Mouse (Mus musculus): ENCODE measurements around the gene Arid1b.

Gene Arid1b

GRCm38 (mm10) chr17:5021303-5022003 lies 27.3 kb downstream of the Arid1b start:
- DNase-seq (ENCODE audit: low spot score), result no peak

DNA sequence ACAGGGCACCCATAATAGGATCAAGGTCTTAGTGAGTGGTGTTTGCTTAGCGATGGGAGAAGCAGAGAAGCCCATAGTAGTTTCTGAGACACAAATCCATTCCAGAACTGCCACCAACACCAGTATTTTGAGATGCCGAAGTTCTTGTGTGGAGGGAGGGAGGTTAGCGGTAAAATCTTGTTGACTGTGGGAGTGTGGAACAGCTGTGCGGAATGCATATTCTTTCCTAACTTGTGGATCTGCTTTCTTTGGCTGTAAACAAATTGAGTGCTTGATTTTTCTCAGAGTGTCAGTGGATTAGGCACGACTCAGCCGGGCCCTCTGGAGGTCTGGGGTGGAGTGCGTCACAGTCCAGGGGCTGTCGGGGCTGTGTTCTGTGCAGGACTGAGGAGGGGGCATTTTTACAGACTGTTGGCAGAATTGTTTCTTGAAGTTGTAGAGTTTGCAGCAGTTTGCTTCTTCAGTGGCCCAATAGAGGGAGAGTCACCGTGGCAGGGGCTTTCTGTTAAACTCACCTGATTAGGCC lies 27.9 kb downstream of the Arid1b start:
- no peak for DNase-seq (ENCODE audit: low spot score)

DNA sequence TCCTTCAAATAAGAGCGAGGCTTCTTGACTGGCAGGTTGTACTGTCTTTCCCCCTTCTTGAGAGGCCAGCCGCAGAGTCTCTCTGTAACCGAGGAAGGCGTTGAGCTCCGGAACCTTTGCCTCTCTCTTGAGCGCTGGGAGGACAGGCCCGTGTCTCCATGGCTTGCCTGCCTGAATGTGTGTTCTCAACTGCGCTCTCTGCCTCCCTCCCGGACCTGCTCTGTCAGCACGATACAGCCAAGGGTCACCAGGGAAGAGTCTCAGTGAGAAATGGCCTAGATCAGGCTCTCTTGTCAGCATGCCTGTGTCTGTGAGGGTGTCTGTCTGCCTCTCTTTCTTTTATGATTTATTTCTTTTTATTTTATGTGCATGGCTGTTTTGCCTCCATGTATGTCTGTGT lies 29.6 kb downstream of the Arid1b start:
- no peak for DNase-seq (ENCODE audit: low spot score)

GRCm38 (mm10) chr17:5025400-5025799 lies 31.3 kb downstream of the Arid1b start:
- DNase-seq (ENCODE audit: low spot score), result no peak

DNA sequence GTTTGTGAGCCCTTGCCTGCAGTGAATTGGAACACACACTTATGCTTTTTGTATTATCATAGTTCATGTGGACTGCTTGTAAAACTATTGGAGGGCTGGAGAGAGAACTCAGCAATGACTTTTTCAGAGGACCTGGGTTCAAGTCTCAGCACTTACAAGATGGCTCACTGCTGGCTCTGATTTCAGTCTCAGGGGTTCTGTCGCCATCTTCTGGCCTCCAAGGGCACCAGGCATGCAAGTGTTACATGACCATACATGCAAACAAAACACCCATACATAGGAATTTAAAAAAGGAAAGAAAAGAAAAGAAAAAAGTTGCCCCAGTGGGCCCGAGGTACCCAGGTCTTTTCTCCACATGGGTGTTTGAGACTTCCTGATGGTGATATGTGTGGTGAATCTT lies 32.4 kb downstream of the Arid1b start:
- DNase-seq (ENCODE audit: low spot score), result no peak

- no peak for DNase-seq (ENCODE audit: low spot score)
These were observed 35.0 kb downstream of the Arid1b start for GRCm38 (mm10) chr17:5029148-5029547.

DNA sequence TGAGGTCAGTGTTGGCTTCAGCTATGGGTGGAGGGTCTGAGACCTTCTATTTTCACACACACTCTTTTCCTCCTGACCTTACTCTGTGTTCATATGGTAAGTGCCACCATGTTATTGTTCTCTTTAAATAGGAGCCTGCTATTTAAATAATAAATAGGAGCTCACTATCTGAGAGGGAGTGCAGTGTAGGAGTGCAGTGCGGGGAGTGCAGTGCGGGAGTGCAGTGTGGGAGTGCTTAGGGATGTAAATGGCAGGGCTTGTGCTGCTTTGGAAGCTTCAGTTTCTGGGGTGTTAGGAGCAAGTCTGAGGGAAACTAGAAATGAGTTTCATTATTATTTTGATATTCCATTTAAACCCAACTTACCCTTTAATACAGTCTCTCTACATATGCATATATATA lies 36.2 kb downstream of the Arid1b start:
- DNase-seq (ENCODE audit: low spot score), result no peak

DNA sequence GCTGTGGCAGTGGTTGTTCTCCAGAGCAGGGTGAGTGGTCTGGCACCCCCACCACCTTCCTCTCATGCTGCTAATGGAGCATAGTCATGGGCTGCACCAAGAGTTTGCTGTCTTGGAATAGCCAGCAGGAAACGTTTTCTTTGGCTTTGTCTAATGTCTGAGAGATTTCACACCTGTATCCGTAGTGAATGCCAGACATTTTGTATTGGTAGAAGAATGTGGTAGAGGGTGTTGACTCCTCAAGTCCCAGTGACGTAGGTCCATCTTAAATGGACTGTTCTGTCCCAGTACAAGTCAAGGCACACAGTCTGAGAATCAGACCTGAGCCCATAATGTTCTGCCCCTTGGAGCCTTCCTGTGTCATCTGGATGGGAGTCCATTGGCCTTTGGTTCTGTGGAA lies 39.2 kb downstream of the Arid1b start:
- no peak for DNase-seq (ENCODE audit: low spot score)

DNA sequence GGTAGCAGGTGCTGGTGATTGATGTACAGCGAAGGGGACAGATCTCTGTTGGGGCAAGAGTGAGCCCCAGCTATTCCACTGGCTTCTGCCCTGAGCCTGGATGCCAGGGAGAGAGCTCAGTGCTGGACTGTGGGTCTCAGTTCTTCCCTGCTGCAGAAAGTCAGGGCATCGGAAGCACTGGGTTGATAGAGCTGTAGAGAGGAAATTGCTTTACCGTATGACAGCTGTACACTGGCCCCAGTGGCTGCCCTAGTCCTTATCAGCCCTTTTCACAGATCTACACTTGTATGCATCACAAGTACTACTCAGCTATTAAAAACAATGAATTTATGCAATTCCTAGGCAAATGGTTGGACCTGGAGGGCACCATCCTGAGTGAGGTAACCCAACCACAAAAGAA lies 40.1 kb downstream of the Arid1b start:
- DNase-seq (ENCODE audit: low spot score), result no peak

- DNase-seq (ENCODE audit: low spot score), result no peak
These were observed 42.2 kb downstream of the Arid1b start for GRCm38 (mm10) chr17:5036200-5036835.

GRCm38 (mm10) chr17:5037199-5037598 lies 43.1 kb downstream of the Arid1b start:
- no peak for DNase-seq (ENCODE audit: low spot score)

DNA sequence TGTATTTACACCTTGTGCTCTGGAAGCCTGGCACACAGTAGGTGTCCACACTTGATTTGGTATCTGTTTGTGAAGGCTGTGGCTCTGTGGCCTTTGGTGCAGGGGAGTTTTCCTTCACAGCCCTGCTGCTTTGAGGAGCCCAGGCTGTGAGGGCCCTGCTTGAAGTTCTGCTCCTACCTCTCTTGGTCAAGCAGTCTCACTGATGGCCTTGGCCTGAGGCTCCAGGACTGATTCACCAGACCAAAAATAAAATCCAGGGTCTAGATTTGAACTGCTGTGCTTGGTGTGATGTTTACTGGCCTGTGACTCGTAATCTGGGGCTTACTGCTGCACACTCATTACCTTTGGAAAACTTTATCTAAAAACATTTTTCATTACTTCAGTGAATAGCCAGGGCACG lies 45.7 kb downstream of the Arid1b start:
- no peak for DNase-seq (ENCODE audit: low spot score)

- DNase-seq (ENCODE audit: low spot score), result no peak
These were observed 49.7 kb downstream of the Arid1b start for GRCm38 (mm10) chr17:5043871-5044270.

DNA sequence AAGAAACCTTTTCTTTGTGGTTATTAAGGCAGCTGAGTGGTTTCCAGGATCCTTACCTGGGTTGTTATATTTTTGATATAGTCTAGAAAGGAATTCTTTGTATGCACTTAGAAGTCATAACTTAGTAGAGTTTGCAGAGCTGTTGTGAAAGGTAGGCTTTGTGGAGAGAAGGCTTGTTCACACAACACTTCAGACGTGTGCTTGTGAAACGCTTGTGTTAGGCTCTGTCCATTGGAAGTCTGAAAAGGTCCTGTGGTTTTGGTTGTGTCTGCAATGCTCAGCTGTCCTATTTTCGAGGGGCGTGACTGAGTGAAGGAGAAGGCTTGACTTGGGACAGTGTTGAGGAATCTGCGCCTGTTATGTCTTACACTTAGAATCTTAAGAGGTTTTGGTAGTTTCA lies 51.5 kb downstream of the Arid1b start:
- DNase-seq (ENCODE audit: low spot score), result no peak

DNA sequence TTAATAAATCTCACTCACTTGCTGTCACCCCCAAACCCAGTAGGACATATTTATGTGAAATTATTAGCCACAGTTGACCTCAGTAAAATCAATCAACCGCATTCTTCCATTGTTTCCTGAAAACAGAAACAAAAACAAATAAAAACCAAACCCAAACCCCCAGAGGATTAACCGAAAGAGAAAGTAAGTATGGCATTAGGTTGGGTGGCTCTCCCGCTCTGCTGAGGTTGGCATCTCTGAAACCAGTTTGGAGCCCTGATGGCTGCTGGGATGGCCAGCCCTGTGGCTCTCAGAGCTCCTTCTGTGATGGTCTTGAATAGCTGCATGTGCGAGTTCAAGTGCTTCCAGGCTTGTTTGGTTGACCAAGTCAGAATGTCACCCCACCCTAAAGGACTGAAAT lies 53.2 kb downstream of the Arid1b start:
- no peak for DNase-seq (ENCODE audit: low spot score)

DNA sequence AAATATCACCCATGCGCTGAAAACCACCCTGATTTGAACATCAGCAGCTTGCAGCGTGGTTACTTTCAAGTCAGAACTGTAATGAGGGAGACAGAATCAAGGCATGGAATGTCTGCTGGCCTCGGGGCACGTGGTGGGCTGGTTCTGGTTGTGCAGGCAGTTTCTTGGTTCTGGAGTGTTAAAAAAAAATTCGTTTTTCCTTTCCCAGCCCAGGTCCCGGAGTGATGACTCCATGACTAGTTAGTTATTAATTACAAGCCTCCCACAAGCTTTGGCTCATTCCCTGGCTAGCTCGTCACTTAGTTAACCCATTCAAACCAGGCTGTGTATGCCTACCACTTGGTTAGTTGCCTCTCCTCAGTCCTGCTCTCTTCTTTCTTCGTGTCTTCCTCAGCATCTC lies 56.1 kb downstream of the Arid1b start:
- DNase-seq (ENCODE audit: low spot score), result no peak

DNA sequence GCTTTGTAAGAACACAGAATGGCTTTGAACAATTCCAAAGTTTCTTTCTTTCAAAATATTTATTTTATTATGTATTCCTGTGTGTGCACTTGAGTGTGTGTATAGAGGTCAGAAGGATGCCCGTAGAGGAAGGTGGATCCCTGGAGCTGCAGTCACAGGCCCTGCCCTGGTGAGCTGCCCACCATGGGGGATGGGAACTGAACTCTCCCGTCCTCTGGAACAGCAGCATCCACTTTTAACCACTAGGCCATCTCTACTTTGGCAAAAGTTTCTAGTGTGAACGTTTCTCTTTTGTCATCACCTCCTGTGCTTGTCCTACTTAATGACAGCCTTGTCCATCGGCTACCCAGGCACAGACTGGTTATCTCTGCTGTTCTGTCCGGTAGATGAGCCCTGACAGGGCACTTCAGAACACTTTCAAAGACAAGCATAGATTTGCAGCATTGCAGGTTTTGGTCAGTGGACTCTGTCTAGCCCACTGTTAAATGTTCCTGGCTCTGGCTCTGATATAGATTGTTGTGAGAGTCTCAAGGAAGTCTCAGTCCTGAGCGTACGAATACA lies 56.9 kb downstream of the Arid1b start:
- DNase-seq (ENCODE audit: low spot score), result no peak

- no peak for DNase-seq (ENCODE audit: low spot score)
These were observed 58.1 kb downstream of the Arid1b start for GRCm38 (mm10) chr17:5052091-5052799.

GRCm38 (mm10) chr17:5052800-5053179 lies 58.7 kb downstream of the Arid1b start:
- no peak for DNase-seq (ENCODE audit: low spot score)

GRCm38 (mm10) chr17:5053201-5053600 lies 59.1 kb downstream of the Arid1b start:
- no peak for DNase-seq (ENCODE audit: low spot score)

DNA sequence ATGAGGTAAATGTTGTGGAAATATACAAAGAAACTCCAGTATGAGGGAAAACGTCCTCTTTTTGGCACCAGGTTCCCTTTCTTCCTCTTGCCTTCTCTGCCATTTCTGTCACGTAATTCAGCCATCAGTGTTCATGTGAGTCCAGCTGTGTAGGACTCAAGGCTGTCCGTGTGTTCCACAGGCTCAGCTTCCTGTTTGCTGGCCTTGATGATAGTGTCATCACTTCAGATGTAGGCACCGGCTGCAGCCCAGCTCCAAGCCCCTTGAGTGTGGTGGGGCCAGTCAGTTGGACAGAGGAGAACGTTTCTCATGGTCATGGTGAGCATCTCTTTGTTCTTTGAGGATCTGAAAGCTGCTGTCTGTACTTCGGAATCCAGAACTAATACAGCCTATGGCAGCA lies 61.3 kb downstream of the Arid1b start:
- no peak for DNase-seq (ENCODE audit: low spot score)

DNA sequence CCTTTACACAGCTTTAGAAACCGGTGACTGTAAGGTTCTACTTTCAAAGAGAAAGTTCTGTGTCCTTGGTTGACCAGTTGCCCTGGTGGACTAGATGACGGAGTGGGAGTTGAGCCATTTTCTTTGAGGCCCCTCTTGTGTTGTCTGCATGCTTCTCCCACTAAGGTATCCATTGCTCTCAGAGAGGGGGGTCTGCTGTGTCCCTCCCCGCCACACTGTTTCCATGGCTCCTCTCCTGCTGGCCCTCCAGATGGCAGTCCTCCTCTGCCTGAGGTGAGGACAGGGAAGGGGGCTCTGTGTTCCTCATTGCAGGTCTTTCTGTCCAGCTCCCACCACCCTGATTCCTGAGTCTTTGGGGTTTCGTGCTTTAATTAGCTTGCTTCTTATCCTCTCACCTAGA lies 62.5 kb downstream of the Arid1b start:
- no peak for DNase-seq (ENCODE audit: low spot score)

DNA sequence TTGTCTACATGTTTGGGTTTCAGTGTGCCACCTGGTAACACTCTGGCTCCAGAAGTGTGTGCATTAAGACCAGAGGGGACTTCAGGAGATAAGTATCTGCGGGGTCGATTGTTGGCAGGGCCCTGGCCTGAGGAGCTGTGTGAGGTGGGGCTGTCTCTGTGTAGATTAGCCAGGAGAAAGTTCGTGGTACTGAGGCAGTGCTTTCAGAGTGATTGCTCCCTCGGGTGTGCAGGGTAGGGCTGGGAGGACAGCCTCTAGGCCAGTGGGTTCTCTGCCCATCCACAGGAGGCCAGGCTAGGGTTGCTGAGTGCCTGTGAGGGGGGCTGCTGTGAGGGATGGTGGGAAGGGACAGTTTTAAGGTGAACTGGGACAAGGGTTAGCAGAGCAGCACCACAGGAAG lies 63.2 kb downstream of the Arid1b start:
- no peak for DNase-seq (ENCODE audit: low spot score)

Measured in ovary, postnatal 36 days (tissue).